Mouse (Mus musculus): Measurements from ENCODE around the gene Sfrp5. TPM values are rescaled to one million over a fixed set of nuclear protein-coding genes. Genes with fewer than 3 reads are reported as not detected.

Gene Sfrp5
- polyA plus RNA-seq, 1 experiment from 2014 or later = 4.3 TPM

GRCm38 (mm10) chr19:42176841-42177240 lies 25.2 kb downstream of the Sfrp5 start:
- ATAC-seq (ENCODE audit: insufficient number of reproducible peaks, insufficient read depth, low FRiP score, low read depth) = no peak
- no peak overlapping the region for H3K4me2 ChIP-seq (ENCODE audit: low read length)
- H3K27ac ChIP-seq (replicated peaks in 1 of 2; ENCODE audit: control insufficient read depth in 1 of 2, insufficient read depth in 1 of 2, low read depth in 2 of 2, low read length in 2 of 2) = no peak overlapping the region
- H3K27me3 ChIP-seq (ENCODE audit: control insufficient read depth, insufficient read depth, low read length) = no peaks in the 10 kb centered on the region
- no peaks in the 10 kb centered on the region for H3K4me1 ChIP-seq (ENCODE audit: control insufficient read depth in 2 of 2, insufficient read depth in 2 of 2, low read length in 2 of 2)
- H3K9me3 ChIP-seq (ENCODE audit: control insufficient read depth, low read length) = no peaks in the 10 kb centered on the region
- no peak overlapping the region for H3K9ac ChIP-seq (ENCODE audit: low read length)
- H3K4me3 ChIP-seq (ENCODE audit: control insufficient read depth in 1 of 2, insufficient read depth in 1 of 2, low read depth in 1 of 2, low read length in 2 of 2) = no peak overlapping the region
- 72% methylated on average over 7 of the region's 7 CpGs for WGBS
- H3K36me3 ChIP-seq (ENCODE audit: control insufficient read depth, insufficient read depth, low read length) = peaks cover 29% of the 10 kb centered on the region

DNA sequence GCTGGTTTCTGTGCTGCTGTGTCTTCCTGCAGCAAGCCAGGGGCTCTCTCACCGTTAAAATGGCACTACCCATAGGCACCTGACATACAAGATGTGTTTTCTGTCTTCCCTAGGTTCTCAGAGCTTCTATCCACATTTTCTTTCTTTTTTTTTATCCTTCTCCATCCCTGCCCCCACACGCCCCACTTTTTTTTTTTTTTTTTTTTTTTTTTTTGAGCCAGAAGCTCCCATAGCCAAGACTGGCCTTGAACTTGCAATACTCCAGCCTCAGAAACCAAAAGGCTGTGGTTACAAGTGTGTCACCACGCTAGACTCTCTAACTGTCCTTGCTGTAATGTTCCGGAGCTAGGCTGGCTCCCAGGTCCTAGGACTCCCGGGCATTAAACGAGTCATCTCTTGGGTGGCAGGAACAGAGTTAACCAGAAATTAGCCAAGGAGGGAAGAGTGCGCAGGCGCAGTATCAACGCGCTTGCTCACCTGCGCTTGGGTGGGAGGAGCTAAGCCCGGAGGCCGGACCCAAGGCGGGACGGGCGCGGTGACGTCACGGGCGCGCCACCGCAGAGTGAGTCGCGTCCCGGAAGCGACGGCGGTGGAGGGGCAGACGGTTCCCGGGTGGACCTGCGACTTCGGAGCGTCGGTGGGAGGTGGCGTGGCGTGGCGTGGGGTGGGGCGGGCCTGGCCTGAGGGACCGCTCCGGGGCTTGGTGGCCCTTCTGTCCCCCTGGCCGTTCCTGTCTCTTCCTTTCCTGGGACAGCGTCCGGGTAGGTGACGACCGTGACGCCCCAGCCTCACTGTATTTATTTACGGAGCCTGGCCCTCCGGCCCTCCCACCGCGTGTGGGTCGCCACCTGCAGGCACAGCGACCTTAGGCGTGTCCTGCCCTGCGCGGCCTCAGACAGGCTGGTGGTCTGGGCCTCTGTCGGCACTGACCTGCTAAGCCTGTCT lies 31.8 kb downstream of the Sfrp5 start:
- 1% methylated on average over 51 of the region's 56 CpGs for WGBS
- Histone ChIP-seq H3K36me3 (ENCODE audit: control insufficient read depth, insufficient read depth, low read length) (no peaks in the 10 kb centered on the region), H3K27me3 (ENCODE audit: control insufficient read depth, insufficient read depth, low read length) (peaks cover 6% of the 10 kb centered on the region; the same call in 1 of the 2 replicates), H3K9ac (ENCODE audit: low read length) (peak overlapping the region; percentile 93), H3K9me3 (ENCODE audit: control insufficient read depth, low read length) (no peaks in the 10 kb centered on the region), H3K4me3 (ENCODE audit: control insufficient read depth in 1 of 2, insufficient read depth in 1 of 2, low read depth in 1 of 2, low read length in 2 of 2) (peak overlapping the region; percentile 63 to 90), H3K4me1 (ENCODE audit: control insufficient read depth in 2 of 2, insufficient read depth in 2 of 2, low read length in 2 of 2) (peaks cover 4 to 18% of the 10 kb centered on the region in 2 experiments), H3K4me2 (ENCODE audit: low read length) (peak overlapping the region; percentile 95), H3K27ac (replicated peaks in 1 of 2; ENCODE audit: control insufficient read depth in 1 of 2, insufficient read depth in 1 of 2, low read depth in 2 of 2, low read length in 2 of 2) (peak overlapping the region in 1 of 2 experiments; percentile 57; a peak in 1 of 4 replicates)
- peak; percentile 91 for ATAC-seq (ENCODE audit: insufficient number of reproducible peaks, insufficient read depth, low FRiP score, low read depth)

- WGBS = 46% methylated on average over 10 of the region's 10 CpGs
- no peak overlapping the region; the same call in 1 of the 2 replicates for H3K9ac ChIP-seq (ENCODE audit: low read length)
- H3K4me3 ChIP-seq (ENCODE audit: control insufficient read depth in 1 of 2, insufficient read depth in 1 of 2, low read depth in 1 of 2, low read length in 2 of 2) = 0 out of 4 replicates have a peak overlapping the region, but pooled peaks of 1 of the 2 experiments have one; percentile 90
- H3K9me3 ChIP-seq (ENCODE audit: control insufficient read depth, low read length) = no peaks in the 10 kb centered on the region
- no peak for ATAC-seq (ENCODE audit: insufficient number of reproducible peaks, insufficient read depth, low FRiP score, low read depth)
- H3K27me3 ChIP-seq (ENCODE audit: control insufficient read depth, insufficient read depth, low read length) = peaks cover 8% of the 10 kb centered on the region; the same call in 1 of the 2 replicates
- no peak overlapping the region for H3K27ac ChIP-seq (replicated peaks in 1 of 2; ENCODE audit: control insufficient read depth in 1 of 2, insufficient read depth in 1 of 2, low read depth in 2 of 2, low read length in 2 of 2)
- peaks cover 4 to 18% of the 10 kb centered on the region in 2 experiments for H3K4me1 ChIP-seq (ENCODE audit: control insufficient read depth in 2 of 2, insufficient read depth in 2 of 2, low read length in 2 of 2)
- no peaks in the 10 kb centered on the region for H3K36me3 ChIP-seq (ENCODE audit: control insufficient read depth, insufficient read depth, low read length)
- H3K4me2 ChIP-seq (ENCODE audit: low read length) = peak overlapping the region; percentile 95; the same call in 1 of the 2 replicates
Observed at GRCm38 (mm10) chr19:42169322-42169975, 32.6 kb downstream of the Sfrp5 start.

DNA sequence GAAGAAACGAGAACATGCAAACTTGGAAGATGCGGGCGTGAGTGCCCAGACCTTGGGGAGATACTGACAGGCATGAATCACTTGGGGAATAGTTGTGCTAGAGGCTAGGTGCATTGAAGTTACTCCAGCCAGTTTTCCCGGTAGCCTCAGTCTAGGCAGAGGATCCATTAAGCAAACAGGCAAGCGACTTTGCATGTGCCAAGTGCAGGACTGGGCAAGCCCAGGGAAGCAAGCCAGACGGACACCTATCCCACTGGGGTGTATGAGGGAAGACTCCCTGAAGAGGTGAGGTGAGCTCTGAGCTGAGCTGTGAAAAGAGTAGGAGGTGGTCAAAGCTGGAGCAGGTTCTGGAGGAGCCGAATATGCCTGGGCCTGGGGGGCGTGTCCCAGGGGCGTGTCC lies 34.6 kb downstream of the Sfrp5 start:
- H3K9ac ChIP-seq (ENCODE audit: low read length) = no peak overlapping the region
- H3K27me3 ChIP-seq (ENCODE audit: control insufficient read depth, insufficient read depth, low read length) = peaks cover 8% of the 10 kb centered on the region; the same call in 1 of the 2 replicates
- H3K27ac ChIP-seq (replicated peaks in 1 of 2; ENCODE audit: control insufficient read depth in 1 of 2, insufficient read depth in 1 of 2, low read depth in 2 of 2, low read length in 2 of 2) = no peak overlapping the region
- no peaks in the 10 kb centered on the region for H3K36me3 ChIP-seq (ENCODE audit: control insufficient read depth, insufficient read depth, low read length)
- ATAC-seq (ENCODE audit: insufficient number of reproducible peaks, insufficient read depth, low FRiP score, low read depth) = no peak
- H3K4me2 ChIP-seq (ENCODE audit: low read length) = no peak overlapping the region
- 59% methylated on average over 9 of the region's 9 CpGs for WGBS
- no peak overlapping the region for H3K4me3 ChIP-seq (ENCODE audit: control insufficient read depth in 1 of 2, insufficient read depth in 1 of 2, low read depth in 1 of 2, low read length in 2 of 2)
- no peaks in the 10 kb centered on the region for H3K9me3 ChIP-seq (ENCODE audit: control insufficient read depth, low read length)
- H3K4me1 ChIP-seq (ENCODE audit: control insufficient read depth in 2 of 2, insufficient read depth in 2 of 2, low read length in 2 of 2) = peaks cover 4 to 18% of the 10 kb centered on the region in 2 experiments

DNA sequence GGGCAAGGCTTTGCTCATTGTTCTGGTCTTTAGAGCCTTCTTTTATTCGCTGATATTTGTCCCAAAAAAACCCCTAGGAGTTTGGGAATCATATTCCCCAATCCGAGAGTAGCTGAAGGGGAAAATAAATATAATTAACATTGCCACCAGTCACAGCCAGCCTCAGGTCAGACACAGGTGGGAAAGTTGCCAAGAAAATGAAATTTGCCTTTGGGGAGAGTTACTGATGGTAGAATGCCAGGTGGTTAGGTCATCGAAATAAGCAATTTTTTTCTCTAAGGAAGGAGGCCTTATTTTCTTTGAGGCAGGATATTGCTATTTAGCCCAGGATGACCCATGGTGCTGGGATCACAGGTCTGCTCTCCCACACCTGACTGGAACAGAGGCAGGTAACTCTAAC lies 35.3 kb downstream of the Sfrp5 start:
- H3K27ac ChIP-seq (replicated peaks in 1 of 2; ENCODE audit: control insufficient read depth in 1 of 2, insufficient read depth in 1 of 2, low read depth in 2 of 2, low read length in 2 of 2) = no peak overlapping the region
- H3K36me3 ChIP-seq (ENCODE audit: control insufficient read depth, insufficient read depth, low read length) = no peaks in the 10 kb centered on the region
- H3K27me3 ChIP-seq (ENCODE audit: control insufficient read depth, insufficient read depth, low read length) = peaks cover 8% of the 10 kb centered on the region; the same call in 1 of the 2 replicates
- no peak for ATAC-seq (ENCODE audit: insufficient number of reproducible peaks, insufficient read depth, low FRiP score, low read depth)
- H3K4me2 ChIP-seq (ENCODE audit: low read length) = no peak overlapping the region
- H3K9ac ChIP-seq (ENCODE audit: low read length) = no peak overlapping the region
- H3K4me3 ChIP-seq (ENCODE audit: control insufficient read depth in 1 of 2, insufficient read depth in 1 of 2, low read depth in 1 of 2, low read length in 2 of 2) = no peak overlapping the region
- H3K9me3 ChIP-seq (ENCODE audit: control insufficient read depth, low read length) = no peaks in the 10 kb centered on the region
- H3K4me1 ChIP-seq (ENCODE audit: control insufficient read depth in 2 of 2, insufficient read depth in 2 of 2, low read length in 2 of 2) = peaks cover 4 to 18% of the 10 kb centered on the region in 2 experiments
- WGBS = 45% methylated on average over 3 of the region's 3 CpGs

GRCm38 (mm10) chr19:42166130-42166529 lies 35.9 kb downstream of the Sfrp5 start:
- 2% methylated on average over 12 of the region's 12 CpGs for WGBS
- Histone ChIP-seq H3K4me3 (ENCODE audit: control insufficient read depth in 1 of 2, insufficient read depth in 1 of 2, low read depth in 1 of 2, low read length in 2 of 2) (peak overlapping the region in 1 of 2 experiments; percentile 21; a peak in 1 of 4 replicates), H3K9ac (ENCODE audit: low read length) (peak overlapping the region; percentile 51; the same call in 1 of the 2 replicates), H3K4me2 (ENCODE audit: low read length) (peak overlapping the region; percentile 59), H3K27me3 (ENCODE audit: control insufficient read depth, insufficient read depth, low read length) (peaks cover 8% of the 10 kb centered on the region; the same call in 1 of the 2 replicates), H3K9me3 (ENCODE audit: control insufficient read depth, low read length) (no peaks in the 10 kb centered on the region), H3K4me1 (ENCODE audit: control insufficient read depth in 2 of 2, insufficient read depth in 2 of 2, low read length in 2 of 2) (peaks cover 0 to 12% of the 10 kb centered on the region in 2 experiments; a peak in 2 of 4 replicates), H3K27ac (replicated peaks in 1 of 2; ENCODE audit: control insufficient read depth in 1 of 2, insufficient read depth in 1 of 2, low read depth in 2 of 2, low read length in 2 of 2) (no peak overlapping the region), H3K36me3 (ENCODE audit: control insufficient read depth, insufficient read depth, low read length) (no peaks in the 10 kb centered on the region)
- ATAC-seq (ENCODE audit: insufficient number of reproducible peaks, insufficient read depth, low FRiP score, low read depth) = no peak

DNA sequence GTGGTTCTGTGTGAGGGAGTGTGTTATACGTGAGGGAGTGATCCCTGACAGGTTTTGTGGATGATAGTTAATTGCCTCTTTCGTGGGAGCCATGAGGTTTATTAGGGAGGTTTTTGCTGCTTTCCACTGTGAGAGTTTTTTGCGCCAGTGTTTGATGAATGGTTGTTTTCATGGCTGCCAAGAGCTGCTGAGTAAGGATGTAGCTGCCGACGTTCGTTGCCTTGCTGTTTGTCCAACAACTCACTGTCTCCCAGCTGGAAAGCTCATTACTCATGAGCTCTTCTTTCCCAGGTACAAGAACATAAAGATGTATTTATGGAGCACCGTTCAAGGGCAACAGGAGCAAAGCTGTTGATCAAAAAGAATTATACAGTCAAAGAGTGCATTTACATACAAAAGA lies 37.9 kb downstream of the Sfrp5 start:
- no peak overlapping the region for H3K9ac ChIP-seq (ENCODE audit: low read length)
- no peaks in the 10 kb centered on the region for H3K36me3 ChIP-seq (ENCODE audit: control insufficient read depth, insufficient read depth, low read length)
- H3K4me2 ChIP-seq (ENCODE audit: low read length) = no peak overlapping the region
- H3K4me3 ChIP-seq (ENCODE audit: control insufficient read depth in 1 of 2, insufficient read depth in 1 of 2, low read depth in 1 of 2, low read length in 2 of 2) = no peak overlapping the region
- no peak overlapping the region for H3K27ac ChIP-seq (replicated peaks in 1 of 2; ENCODE audit: control insufficient read depth in 1 of 2, insufficient read depth in 1 of 2, low read depth in 2 of 2, low read length in 2 of 2)
- H3K27me3 ChIP-seq (ENCODE audit: control insufficient read depth, insufficient read depth, low read length) = peaks cover 6% of the 10 kb centered on the region; the same call in 1 of the 2 replicates
- H3K9me3 ChIP-seq (ENCODE audit: control insufficient read depth, low read length) = no peaks in the 10 kb centered on the region
- ATAC-seq (ENCODE audit: insufficient number of reproducible peaks, insufficient read depth, low FRiP score, low read depth) = no peak
- 64% methylated on average over 7 of the region's 7 CpGs for WGBS
- 0 out of 4 replicates have a peak, but pooled peaks cover 0 to 4% of the 10 kb centered on the region in 2 experiments for H3K4me1 ChIP-seq (ENCODE audit: control insufficient read depth in 2 of 2, insufficient read depth in 2 of 2, low read length in 2 of 2)
